Comparison of ENCODE assay signal across 16 mouse cellular contexts in genomic region chr9:90697279-90698000, GRCm38 (mm10).
DNase-seq lines count a peak whose midpoint lies in the region; ATAC-seq lines count a peak whose summit lies in the region.
"Had no signal": no experiment of that assay in that cellular context is flagged by ENCODE, and none has a peak within 500 bp of the region (broad histone marks: within the 10 kb centered on the region; RNA-seq: fewer than 3 reads in every experiment).

No protein-coding gene starts in this region.

- DNase-seq in 416B (ENCODE audit: low read depth) = peak; percentile 8
- DNase-seq in cerebellum, adult 8-10 months = peak; percentile 65
- DNase-seq in forebrain, embryonic 14.5 days (ENCODE audit: low spot score) = peak; percentile 48
- no peak for DNase-seq in kidney, postnatal 25 days
- DNase-seq in kidney, postnatal 10 days = no peak
- no peak for DNase-seq in kidney, postnatal 36 days
- DNase-seq in adrenal gland, postnatal 25 days = no peak
- DNase-seq: heart, adult 18-20 months; heart, postnatal 14 days; kidney, adult 2 months; lung, postnatal 10 days had no signal

- H3K9ac ChIP-seq in forebrain, embryonic 14.5 days (ENCODE audit: low read length) = peak overlapping the region; percentile 40
- no peak overlapping the region; the same call in 1 of the 2 replicates for H3K9ac ChIP-seq in midbrain, embryonic 12.5 days (replicated peaks)
- H3K9ac ChIP-seq: embryonic facial prominence, embryonic 15.5 days; liver, embryonic 12.5 days had no signal

- H3K4me3 ChIP-seq in forebrain, embryonic 14.5 days (ENCODE audit: low read depth, low read length) = no peak overlapping the region
- 0 out of 2 replicates have a peak overlapping the region, but pooled peaks have one; percentile 7 for H3K4me3 ChIP-seq in midbrain, embryonic 12.5 days
- H3K4me3 ChIP-seq: embryonic facial prominence, embryonic 15.5 days; liver, embryonic 12.5 days had no signal

- H3K9me3 ChIP-seq in forebrain, embryonic 14.5 days (replicated peaks; ENCODE audit: control insufficient read depth, low read length) = no peaks in the 10 kb centered on the region
- no peaks in the 10 kb centered on the region for H3K9me3 ChIP-seq in midbrain, embryonic 12.5 days
- H3K9me3 ChIP-seq: embryonic facial prominence, embryonic 15.5 days; liver, embryonic 12.5 days had no signal

- peaks cover 3% of the 10 kb centered on the region; the same call in 1 of the 2 replicates for H3K27me3 ChIP-seq in forebrain, embryonic 14.5 days (replicated peaks; ENCODE audit: control insufficient read depth, insufficient read depth, low read length)
- H3K27me3 ChIP-seq in midbrain, embryonic 12.5 days = peaks cover 28% of the 10 kb centered on the region
- H3K27me3 ChIP-seq: CH12.LX; embryonic facial prominence, embryonic 15.5 days; liver, embryonic 12.5 days had no signal

- H3K4me2 ChIP-seq in forebrain, embryonic 14.5 days (ENCODE audit: low read length) = peak overlapping the region; percentile 16
- peak overlapping the region; percentile 27 for H3K4me2 ChIP-seq in midbrain, embryonic 12.5 days (replicated peaks)
- H3K4me2 ChIP-seq: embryonic facial prominence, embryonic 15.5 days; liver, embryonic 12.5 days had no signal

- H3K27ac ChIP-seq in forebrain, embryonic 14.5 days (ENCODE audit: low read depth, low read length) = peak overlapping the region; percentile 75
- peak overlapping the region; percentile 70 for H3K27ac ChIP-seq in midbrain, embryonic 12.5 days (replicated peaks)
- H3K27ac ChIP-seq: embryonic facial prominence, embryonic 15.5 days; liver, embryonic 12.5 days had no signal

- H3K4me1 ChIP-seq in forebrain, embryonic 14.5 days (ENCODE audit: control insufficient read depth, insufficient read depth, low read length) = peaks cover 11% of the 10 kb centered on the region
- H3K4me1 ChIP-seq in midbrain, embryonic 12.5 days = peaks cover 26% of the 10 kb centered on the region
- H3K4me1 ChIP-seq: embryonic facial prominence, embryonic 15.5 days; liver, embryonic 12.5 days had no signal

- no peak for ATAC-seq in forebrain, embryonic 14.5 days
- ATAC-seq in midbrain, embryonic 12.5 days (ENCODE audit: low FRiP score, low read depth) = no peak
- ATAC-seq: liver, embryonic 12.5 days; Patski had no signal

- no peaks in the 10 kb centered on the region for H3K36me3 ChIP-seq in forebrain, embryonic 14.5 days (ENCODE audit: control insufficient read depth, insufficient read depth, low read length)
- H3K36me3 ChIP-seq in midbrain, embryonic 12.5 days = no peaks in the 10 kb centered on the region
- H3K36me3 ChIP-seq: embryonic facial prominence, embryonic 15.5 days; liver, embryonic 12.5 days had no signal

- 39% methylated on average over 11 of the region's 11 CpGs for WGBS in forebrain, embryonic 14.5 days
- 43% methylated on average over 11 of the region's 11 CpGs for WGBS in midbrain, embryonic 12.5 days

Comparison
In these comparisons a context has a peak if more than half of its experiments do, and no peak if none do; other contexts are left out.
1. DNase-seq: peak in 416B (single experiment), cerebellum, adult 8-10 months (single experiment) and forebrain, embryonic 14.5 days (single experiment); none in kidney, postnatal 25 days (0 of 2), kidney, postnatal 10 days (single experiment), kidney, postnatal 36 days (0 of 2) and adrenal gland, postnatal 25 days (single experiment).